Mouse (Mus musculus): ENCODE results near the gene Trove2.

Gene Trove2

GRCm38 (mm10) chr1:143776446-143777411 lies at the start of gene Trove2, which contains the start of gene Uchl5:
TSS of gene Trove2 (minus strand) at chr1:143777068.
TSS of gene Uchl5 (plus strand) at chr1:143777272.
- CTCF ChIA-PET = interaction anchor here (0.6 to 0.7 kb wide), 3 partner anchors 21 to 148 kb away, joined by 3 read pairs; no protein-coding TSS in a partner anchor

GRCm38 (mm10) chr1:143822677-143823076 lies 45.8 kb upstream of the Trove2 start:
- CTCF ChIA-PET = no interaction called here

- CTCF ChIA-PET = no interaction called here
These were observed 43.4 kb upstream of the Trove2 start for GRCm38 (mm10) chr1:143820096-143820877.

- CTCF ChIA-PET = interaction anchor here (0.7 kb wide), 1 partner anchor 119 kb away, joined by 3 read pairs; no protein-coding TSS in a partner anchor
These were observed 37.0 kb upstream of the Trove2 start for GRCm38 (mm10) chr1:143813676-143814360.

- CTCF ChIA-PET = no interaction called here
These were observed 32.2 kb upstream of the Trove2 start for GRCm38 (mm10) chr1:143809062-143809461.

GRCm38 (mm10) chr1:143803537-143803936 lies 26.7 kb upstream of the Trove2 start:
- CTCF ChIA-PET = interaction anchor here (0.7 kb wide), 1 partner anchor 86 kb away, joined by 14 read pairs; no protein-coding TSS in a partner anchor

GRCm38 (mm10) chr1:143788584-143789227 lies 11.8 kb upstream of the Trove2 start:
- CTCF ChIA-PET = interaction anchor here (0.6 kb wide), 1 partner anchor 1169 kb away, joined by 3 read pairs; no protein-coding TSS in a partner anchor

- CTCF ChIA-PET = interaction anchor here (0.6 kb wide), 1 partner anchor 154 kb away, joined by 5 read pairs; no protein-coding TSS in a partner anchor
These were observed 820 bp upstream of the Trove2 start for GRCm38 (mm10) chr1:143777558-143778218.

GRCm38 (mm10) chr1:143773909-143774308 lies 3.0 kb downstream of the Trove2 start:
- CTCF ChIA-PET = no interaction called here

GRCm38 (mm10) chr1:143773082-143773481 lies 3.8 kb downstream of the Trove2 start:
- CTCF ChIA-PET = no interaction called here

GRCm38 (mm10) chr1:143770444-143771109 lies 6.3 kb downstream of the Trove2 start:
- CTCF ChIA-PET = no interaction called here

- CTCF ChIA-PET = no interaction called here
These were observed 10.6 kb downstream of the Trove2 start for GRCm38 (mm10) chr1:143766238-143766637.

GRCm38 (mm10) chr1:143765801-143766200 lies 11.1 kb downstream of the Trove2 start:
- CTCF ChIA-PET = no interaction called here

- CTCF ChIA-PET = no interaction called here
These were observed 12.4 kb downstream of the Trove2 start for GRCm38 (mm10) chr1:143764443-143764842.

GRCm38 (mm10) chr1:143762159-143762558 lies 14.7 kb downstream of the Trove2 start:
- CTCF ChIA-PET = no interaction called here

GRCm38 (mm10) chr1:143745871-143746270 lies 31.0 kb downstream of the Trove2 start:
- CTCF ChIA-PET = no interaction called here

GRCm38 (mm10) chr1:143742186-143742585 lies 34.7 kb downstream of the Trove2 start:
- CTCF ChIA-PET = interaction anchor here (0.7 kb wide), 1 partner anchor 981 kb away, joined by 3 read pairs; no protein-coding TSS in a partner anchor

GRCm38 (mm10) chr1:143741331-143741730 lies 35.5 kb downstream of the Trove2 start:
- CTCF ChIA-PET = interaction anchor here (0.6 to 0.7 kb wide), 5 partner anchors 14 to 982 kb away, joined by 3 read pairs; no protein-coding TSS in a partner anchor

GRCm38 (mm10) chr1:143740581-143740980 lies 36.3 kb downstream of the Trove2 start:
- CTCF ChIA-PET = interaction anchor here (0.6 to 1.0 kb wide), 5 partner anchors 13 to 39 kb away, joined by 3 to 4 read pairs (median 3); no protein-coding TSS in a partner anchor

Data from spleen, embryonic (tissue).